Mouse (Mus musculus): Measurements from ENCODE around the gene Ing2. TPM values are rescaled to one million over a fixed set of nuclear protein-coding genes. Genes with fewer than 3 reads are reported as not detected.

Ing2 gene
- total and polyA plus RNA-seq, 3 experiments, result 7.2 to 22.0 (median 16.8) TPM

DNA sequence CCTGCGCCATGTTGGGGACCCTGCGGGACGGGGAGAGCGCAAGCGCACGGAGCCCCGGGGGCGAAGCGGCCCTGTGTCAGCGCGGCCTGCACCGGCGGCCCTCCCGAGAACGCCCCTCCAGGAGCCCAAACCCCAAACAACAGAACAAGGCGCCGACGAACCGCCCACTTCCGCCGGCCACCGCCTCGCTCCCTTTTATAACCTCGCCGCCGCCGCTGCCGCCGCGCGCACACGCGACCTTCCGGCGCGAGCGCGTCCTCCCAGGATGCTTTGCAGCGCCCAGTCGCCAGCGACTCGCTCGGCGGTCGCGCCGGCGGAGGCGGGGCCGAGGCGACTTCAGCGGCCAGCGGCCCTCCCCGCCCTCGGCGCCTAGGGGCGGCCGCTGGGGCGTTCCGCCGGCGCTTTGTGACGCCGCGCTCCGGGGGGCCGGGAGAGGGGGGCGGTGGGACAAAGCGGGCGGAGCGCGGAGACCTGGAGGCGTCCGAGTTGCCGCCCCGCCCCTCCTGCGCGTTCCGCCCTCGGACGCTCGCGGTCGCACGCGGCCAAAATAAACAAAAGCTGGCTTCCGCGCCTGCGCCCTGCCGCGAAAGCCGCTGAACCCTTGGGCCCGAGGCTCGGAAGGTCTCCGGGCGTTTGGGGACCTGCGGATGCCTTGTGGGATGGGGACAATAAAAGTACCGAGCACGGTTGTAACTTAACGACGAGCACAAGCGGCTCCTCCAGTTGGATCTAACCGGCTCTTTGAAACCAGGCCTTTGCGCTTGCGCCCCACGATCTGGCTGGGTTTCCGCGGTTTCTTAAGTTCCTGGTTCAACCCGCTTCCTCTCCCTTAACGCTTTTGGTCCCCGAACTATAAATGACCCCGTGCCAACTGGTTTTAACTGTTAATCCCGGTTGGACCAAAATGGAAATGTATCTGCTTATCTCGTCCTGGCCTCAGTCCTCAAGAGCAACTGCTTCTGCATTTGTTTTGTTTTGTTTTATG lies 38.7 kb upstream of the Ing2 start, which contains the start of gene Cdkn2aip (continued):
- TF ChIP-seq SMC3 (IDR thresholded peaks at IDR 0.05; ENCODE audit: low read depth, low read length) (no peak), USF1 (IDR thresholded peaks at IDR 0.05; ENCODE audit: low read depth, low read length) (no peak), TBP (conservative IDR thresholded peaks at IDR 0.05; ENCODE audit: low read depth, low read length) (peak; percentile 93), ETS1 (conservative IDR thresholded peaks at IDR 0.05; ENCODE audit: low read depth, low read length) (no peak; the same call in 1 of the 2 replicates), MXI1 (IDR thresholded peaks at IDR 0.05; ENCODE audit: low read depth, low read length) (peak; percentile 70), BHLHE40 (IDR thresholded peaks at IDR 0.05; ENCODE audit: low read depth, low read length) (peak; percentile 76), UBTF (IDR thresholded peaks at IDR 0.05; ENCODE audit: low read depth, low read length) (0 out of 2 replicates have a peak, but pooled peaks have one; percentile 83)

GRCm38 (mm10) chr8:47713171-47713663 lies 37.9 kb upstream of the Ing2 start:
- no peaks in the 10 kb centered on the region for H3K27me3 ChIP-seq (replicated peaks)
- H3K4me2 ChIP-seq (ENCODE audit: insufficient read depth, low read depth, poor library complexity, severe bottlenecking), result peak overlapping the region; percentile 92
- no peaks in the 10 kb centered on the region for H3K9me3 ChIP-seq (replicated peaks; ENCODE audit: low read length)
- peak; percentile 53 for DNase-seq (ENCODE audit: extremely low read depth)
- dilution Hi-C loops (cut with MboI; ENCODE audit: extremely low pct_ligation_motif_present, extremely low pct_unique_long_range_greater_than_20kb, low sequenced_read_pairs), result no loop called here
- H3K4me1 ChIP-seq (ENCODE audit: control insufficient read depth in 1 of 2, insufficient read depth in 2 of 2), result peaks cover 0 to 24% of the 10 kb centered on the region in 2 experiments; a peak in 2 of 4 replicates
- peaks cover 10% of the 10 kb centered on the region for H3K79me2 ChIP-seq (replicated peaks; ENCODE audit: control insufficient read depth, extremely low read depth, insufficient read depth, poor library complexity, severe bottlenecking)
- peaks cover 12 to 25% of the 10 kb centered on the region in 2 experiments for H3K36me3 ChIP-seq (replicated peaks in 1 of 2; ENCODE audit: control insufficient read depth in 1 of 2, insufficient read depth in 1 of 2, low read length in 1 of 2)
- H3K9ac ChIP-seq (ENCODE audit: insufficient read depth, low read depth), result peak overlapping the region; percentile 78
- H3K4me3 ChIP-seq (replicated peaks in 1 of 3; ENCODE audit: low read depth in 2 of 3, low read length in 2 of 3, poor library complexity in 1 of 3), result peak overlapping the region; percentile 85 to 94 (median 88)
- in situ Hi-C loops (cut with MboI; ENCODE audit: low pct_ligation_motif_present, low pct_unique_long_range_greater_than_20kb, low sequenced_read_pairs), result loop anchor here (5.0 kb wide), 1 partner anchor 36 kb away; the partner anchor contains the start of gene Ing2
- no peak for TF ChIP-seq SMC3 (IDR thresholded peaks at IDR 0.05; ENCODE audit: low read depth, low read length)
- peak in 1 of 2 experiments; percentile 25; a peak in 2 of 4 replicates for TF ChIP-seq CTCF (conservative IDR thresholded peaks at IDR 0.05 in 1 of 2, IDR thresholded peaks at IDR 0.05 in 1 of 2; ENCODE audit: low read depth in 2 of 2, low read length in 2 of 2)
- TF ChIP-seq ELF1 (IDR thresholded peaks at IDR 0.05; ENCODE audit: low read depth, low read length), result peak; percentile 45; the same call in 1 of the 2 replicates
- peak overlapping the region; percentile 70 for H3K27ac ChIP-seq (ENCODE audit: insufficient read depth, low read depth)

DNA sequence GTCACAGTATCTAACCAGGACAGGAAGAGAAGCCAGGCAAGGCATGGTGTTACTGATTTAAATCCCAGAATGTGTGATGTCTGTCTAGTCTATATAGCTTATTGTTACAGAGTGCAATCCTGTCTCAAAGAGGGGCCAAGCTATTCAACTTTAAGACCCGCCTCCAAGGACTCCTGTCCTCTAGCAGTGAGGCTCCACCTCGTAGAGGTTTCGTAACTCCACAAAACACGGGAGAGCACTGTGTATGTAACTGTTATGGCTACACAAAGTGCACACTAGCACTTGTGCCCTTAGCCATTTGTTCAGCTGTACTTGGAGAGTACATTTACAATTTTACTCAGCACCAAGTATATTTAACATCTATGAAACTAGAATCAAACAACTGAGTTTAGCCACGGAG lies 32.8 kb upstream of the Ing2 start:
- Histone ChIP-seq H3K4me3 (replicated peaks in 1 of 3; ENCODE audit: low read depth in 2 of 3, low read length in 2 of 3, poor library complexity in 1 of 3) (no peak overlapping the region), H3K9ac (ENCODE audit: insufficient read depth, low read depth) (no peak overlapping the region), H3K27ac (ENCODE audit: insufficient read depth, low read depth) (no peak overlapping the region), H3K27me3 (replicated peaks) (no peaks in the 10 kb centered on the region), H3K9me3 (replicated peaks; ENCODE audit: low read length) (no peaks in the 10 kb centered on the region), H3K4me2 (ENCODE audit: insufficient read depth, low read depth, poor library complexity, severe bottlenecking) (no peak overlapping the region), H3K4me1 (ENCODE audit: control insufficient read depth in 1 of 2, insufficient read depth in 2 of 2) (peaks cover 0 to 17% of the 10 kb centered on the region in 2 experiments; a peak in 1 of 4 replicates), H3K79me2 (replicated peaks; ENCODE audit: control insufficient read depth, extremely low read depth, insufficient read depth, poor library complexity, severe bottlenecking) (peaks cover 10% of the 10 kb centered on the region), H3K36me3 (replicated peaks in 1 of 2; ENCODE audit: control insufficient read depth in 1 of 2, insufficient read depth in 1 of 2, low read length in 1 of 2) (peaks cover 21 to 46% of the 10 kb centered on the region in 2 experiments)
- TF ChIP-seq RAD21 (IDR thresholded peaks at IDR 0.05; ENCODE audit: low read depth, low read length), result no peak
- no peak for TF ChIP-seq IRF4 (IDR thresholded peaks at IDR 0.05; ENCODE audit: low read depth, low read length)
- dilution Hi-C loops (cut with MboI; ENCODE audit: extremely low pct_ligation_motif_present, extremely low pct_unique_long_range_greater_than_20kb, low sequenced_read_pairs), result no loop called here
- in situ Hi-C loops (cut with MboI; ENCODE audit: low pct_ligation_motif_present, low pct_unique_long_range_greater_than_20kb, low sequenced_read_pairs), result no loop called here
- no peak for DNase-seq (ENCODE audit: extremely low read depth)

Data from CH12.LX (cell line).